Mouse (Mus musculus) stomach, postnatal 0 days (tissue): ENCODE measurements around the gene Stk11ip. TPM values are rescaled to one million over a fixed set of nuclear protein-coding genes. Genes with fewer than 3 reads are reported as not detected.

Experiments
- ATAC-seq: fragments of 200-750 bp; cut with Nextera tagmentation; 2 replicates; pipeline ENCODE4 v1.8.0; 2017; ENCODE audit not compliant: low FRiP score, low TSS enrichment
- DNase-seq: peaks from one replicate; pipeline ENCODE4 v3.0.0-alpha.2; 2016; ENCODE audit warnings: low spot score
- H3K27ac ChIP-seq: fragments of 300-500 bp; sonication (generic); replicated peaks from 2 replicates; pipeline ENCODE4 v1.5.1; 2014; ENCODE audit warnings: mild to moderate bottlenecking, control low read depth
- H3K27me3 ChIP-seq: fragments of 300-500 bp; sonication (generic); 2 replicates; pipeline ENCODE4 v1.6.1; 2014; ENCODE audit warnings: low read length; ENCODE audit not compliant: control insufficient read depth, insufficient read depth
- H3K36me3 ChIP-seq: fragments of 300-500 bp; sonication (generic); 2 replicates; pipeline ENCODE4 v1.6.1; 2014; ENCODE audit warnings: low read length, mixed read lengths; ENCODE audit not compliant: control insufficient read depth, insufficient read depth
- H3K4me1 ChIP-seq: fragments of 300-500 bp; sonication (generic); replicated peaks from 2 replicates; pipeline ENCODE4 v1.6.1; 2014; ENCODE audit warnings: antibody characterized with exemption; ENCODE audit not compliant: control insufficient read depth, insufficient read depth
- H3K4me2 ChIP-seq: fragments of 300-500 bp; sonication (generic); replicated peaks from 2 replicates; pipeline ENCODE4 v1.6.1; 2014; ENCODE audit warnings: low read depth, mild to moderate bottlenecking, control low read depth, moderate library complexity
- H3K4me3 ChIP-seq: fragments of 300-500 bp; sonication (generic); 2 replicates; pipeline ENCODE4 v1.5.1; 2014; ENCODE audit warnings: low read depth, low read length, control low read depth
- H3K9ac ChIP-seq: fragments of 300-500 bp; sonication (generic); 2 replicates; pipeline ENCODE4 v1.6.1; 2014; ENCODE audit warnings: mild to moderate bottlenecking, low read length, control low read depth, mixed read lengths
- H3K9me3 ChIP-seq: fragments of 300-500 bp; sonication (generic); 2 replicates; pipeline ENCODE4 v1.6.1; 2016; ENCODE audit warnings: low read length; ENCODE audit not compliant: control insufficient read depth
- CTCF ChIP-seq: IDR thresholded peaks from 2 replicates; pipeline ENCODE4 v1.5.1; 2016; ENCODE audit warnings: antibody characterized with exemption, low read depth, mild to moderate bottlenecking, moderate library complexity
- EP300 ChIP-seq: optimal IDR thresholded peaks from 2 replicates; pipeline ENCODE3; 2016; ENCODE audit warnings: antibody characterized with exemption
- WGBS: fragments of 180-500 bp; shearing (Covaris S2); extraction: QIAGEN DNeasy Blood & Tissue Kit; methylation state at CpG from one replicate; pipeline ENCODE4 v1.1.7; 2014; 5-methylcytosine and 5-hydroxymethylcytosine counted together
- polyA plus RNA-seq: library from polyadenylated mRNA; unstranded; fragments of >200 nt; fragmentation: Nextera tagmentation; extraction: Ambion mirVana; gene quantifications from 2 replicates; pipeline ENCODE4 v1.2.1, GENCODE M21; 2015

Gene Stk11ip
- polyA plus RNA-seq, 1 experiment from 2014 or later, result 6.7 TPM

GRCm38 (mm10) chr1:75511437-75512210 lies 9.7 kb upstream of the Stk11ip start:
- peak; percentile 46 for ATAC-seq
- Histone ChIP-seq H3K27ac (0 out of 2 replicates have a peak overlapping the region, but pooled peaks have one; percentile 30), H3K4me2 (no peak overlapping the region), H3K4me3 (no peak overlapping the region), H3K9me3 (no peaks in the 10 kb centered on the region), H3K4me1 (no peaks in the 10 kb centered on the region; the same call in 1 of the 2 replicates), H3K9ac (no peak overlapping the region; the same call in 1 of the 2 replicates), H3K27me3 (no peaks in the 10 kb centered on the region), H3K36me3 (no peaks in the 10 kb centered on the region)
- WGBS, result 49% methylated on average over 4 of the region's 4 CpGs
- peak; percentile 61 for DNase-seq
- TF ChIP-seq CTCF (no peak), EP300 (no peak)

- no peak for TF ChIP-seq CTCF
- TF ChIP-seq EP300, result no peak
- 90% methylated on average over 3 of the region's 3 CpGs for WGBS
- H3K27me3 ChIP-seq, result no peaks in the 10 kb centered on the region
These were observed 8.8 kb upstream of the Stk11ip start for GRCm38 (mm10) chr1:75512550-75512949.

GRCm38 (mm10) chr1:75516703-75517380 lies 4.5 kb upstream of the Stk11ip start:
- Histone ChIP-seq H3K9ac (no peak overlapping the region), H3K4me3 (no peak overlapping the region), H3K27me3 (no peaks in the 10 kb centered on the region), H3K9me3 (no peaks in the 10 kb centered on the region), H3K36me3 (no peaks in the 10 kb centered on the region), H3K4me2 (no peak overlapping the region), H3K4me1 (0 out of 2 replicates have a peak, but pooled peaks cover 6% of the 10 kb centered on the region), H3K27ac (no peak overlapping the region)
- no peak for ATAC-seq
- 65% methylated on average over 15 of the region's 15 CpGs for WGBS
- TF ChIP-seq EP300, result no peak
- no peak for TF ChIP-seq CTCF
- DNase-seq, result no peak

More at GRCm38 (mm10) chr1:75512550-75512949, 8.8 kb upstream of the Stk11ip start:
- no peaks in the 10 kb centered on the region; the same call in 1 of the 2 replicates for H3K4me1 ChIP-seq
- DNase-seq (no peak), ATAC-seq (no peak)
- no peak overlapping the region for H3K27ac ChIP-seq
- no peaks in the 10 kb centered on the region for H3K36me3 ChIP-seq
- no peak overlapping the region for H3K4me2 ChIP-seq
- no peaks in the 10 kb centered on the region for H3K9me3 ChIP-seq
- H3K9ac ChIP-seq, result no peak overlapping the region
- no peak overlapping the region for H3K4me3 ChIP-seq

GRCm38 (mm10) chr1:75517984-75518383 lies 3.3 kb upstream of the Stk11ip start:
- 43% methylated on average over 3 of the region's 4 CpGs for WGBS
- no peak overlapping the region for H3K4me3 ChIP-seq
- H3K27me3 ChIP-seq, result no peaks in the 10 kb centered on the region
- peaks cover 6% of the 10 kb centered on the region; the same call in 1 of the 2 replicates for H3K4me1 ChIP-seq
- TF ChIP-seq EP300 (no peak), CTCF (no peak)
- DNase-seq, result peak; percentile 59
- no peak overlapping the region for H3K4me2 ChIP-seq
- no peak overlapping the region for H3K9ac ChIP-seq
- peak; percentile 42; the same call in 1 of the 2 replicates for ATAC-seq
- no peaks in the 10 kb centered on the region for H3K36me3 ChIP-seq
- H3K9me3 ChIP-seq, result no peaks in the 10 kb centered on the region
- no peak overlapping the region for H3K27ac ChIP-seq

- no peaks in the 10 kb centered on the region for H3K27me3 ChIP-seq
- DNase-seq, result no peak
- TF ChIP-seq CTCF (no peak), EP300 (no peak)
- H3K4me3 ChIP-seq, result no peak overlapping the region
- no peak overlapping the region for H3K4me2 ChIP-seq
- H3K27ac ChIP-seq, result no peak overlapping the region
- no peaks in the 10 kb centered on the region for H3K36me3 ChIP-seq
- H3K4me1 ChIP-seq, result peaks cover 6% of the 10 kb centered on the region; the same call in 1 of the 2 replicates
- no peak for ATAC-seq
- 93% methylated on average over 4 of the region's 4 CpGs for WGBS
- H3K9ac ChIP-seq, result no peak overlapping the region
- no peaks in the 10 kb centered on the region for H3K9me3 ChIP-seq
These were observed 2.9 kb upstream of the Stk11ip start for GRCm38 (mm10) chr1:75518427-75518826.

GRCm38 (mm10) chr1:75519576-75519975 lies 1.8 kb upstream of the Stk11ip start:
- ATAC-seq (no peak), DNase-seq (no peak)
- peak overlapping the region; percentile 83 for H3K27ac ChIP-seq
- TF ChIP-seq EP300 (no peak), CTCF (no peak)
- 26% methylated on average over 5 of the region's 5 CpGs for WGBS
- no peak overlapping the region for H3K9ac ChIP-seq
- no peak overlapping the region for H3K4me2 ChIP-seq
- H3K4me3 ChIP-seq, result no peak overlapping the region
- peaks cover 6% of the 10 kb centered on the region; the same call in 1 of the 2 replicates for H3K4me1 ChIP-seq
- no peaks in the 10 kb centered on the region for H3K9me3 ChIP-seq
- no peaks in the 10 kb centered on the region for H3K36me3 ChIP-seq
- no peaks in the 10 kb centered on the region for H3K27me3 ChIP-seq
